Mouse (Mus musculus): Measurements from ENCODE around the gene Zic5. TPM values are rescaled to one million over a fixed set of nuclear protein-coding genes. Genes with fewer than 3 reads are reported as not detected.

Zic5 gene
- total RNA-seq, 1 experiment = 15.2 TPM

- in situ Hi-C loops (cut with MboI; ENCODE audit: low sequenced_read_pairs in 2 of 2, unreplicated experiment in 2 of 2) = no loop called here
- Histone ChIP-seq H3K9me3 (ENCODE audit: control insufficient read depth, insufficient read depth, low read depth, low read length) (no peaks in the 10 kb centered on the region), H3K27ac (ENCODE audit: insufficient read depth, low read depth, low read length, poor library complexity, severe bottlenecking) (no peak overlapping the region), H3K36me3 (ENCODE audit: control insufficient read depth, insufficient read depth, low read length, poor library complexity, severe bottlenecking) (no peaks in the 10 kb centered on the region), H3K4me3 (ENCODE audit: insufficient read depth in 1 of 2, low read depth in 1 of 2, low read length in 2 of 2, poor library complexity in 1 of 2, severe bottlenecking in 1 of 2) (no peak overlapping the region), H3K9ac (ENCODE audit: insufficient read depth, low read depth, low read length, poor library complexity, severe bottlenecking) (no peak overlapping the region), H3K4me1 (ENCODE audit: control insufficient read depth in 2 of 2, insufficient read depth in 2 of 2, low read length in 2 of 2, poor library complexity in 1 of 2) (peaks cover 0 to 8% of the 10 kb centered on the region in 2 experiments; a peak in 1 of 4 replicates)
- no peak for DNase-seq (ENCODE audit: low read depth, low spot score)
- no peak for TF ChIP-seq MAFK (IDR thresholded peaks at IDR 0.05; ENCODE audit: insufficient read depth, low read depth, low read length)
- TF ChIP-seq ZNF384 (IDR thresholded peaks at IDR 0.05; ENCODE audit: low read depth, low read length) = no peak
- no peak for TF ChIP-seq HCFC1 (IDR thresholded peaks at IDR 0.05; ENCODE audit: borderline replicate concordance, insufficient read depth, low read length)
- no peak for TF ChIP-seq ZC3H11A (IDR thresholded peaks at IDR 0.05; ENCODE audit: borderline replicate concordance, low read depth, low read length)
- no peak for TF ChIP-seq CHD2 (IDR thresholded peaks at IDR 0.05; ENCODE audit: low read depth, low read length)
Measured at GRCm38 (mm10) chr14:122484844-122485551, 19.5 kb upstream of the Zic5 start.

GRCm38 (mm10) chr14:122484458-122484843, 19.0 kb upstream of the Zic5 start:
- Histone ChIP-seq H3K4me3 (ENCODE audit: insufficient read depth in 1 of 2, low read depth in 1 of 2, low read length in 2 of 2, poor library complexity in 1 of 2, severe bottlenecking in 1 of 2) (no peak overlapping the region), H3K4me1 (ENCODE audit: control insufficient read depth in 2 of 2, insufficient read depth in 2 of 2, low read length in 2 of 2, poor library complexity in 1 of 2) (peaks cover 0 to 8% of the 10 kb centered on the region in 2 experiments; a peak in 1 of 4 replicates), H3K27ac (ENCODE audit: insufficient read depth, low read depth, low read length, poor library complexity, severe bottlenecking) (no peak overlapping the region), H3K9me3 (ENCODE audit: control insufficient read depth, insufficient read depth, low read depth, low read length) (no peaks in the 10 kb centered on the region), H3K36me3 (ENCODE audit: control insufficient read depth, insufficient read depth, low read length, poor library complexity, severe bottlenecking) (no peaks in the 10 kb centered on the region), H3K9ac (ENCODE audit: insufficient read depth, low read depth, low read length, poor library complexity, severe bottlenecking) (no peak overlapping the region)
- TF ChIP-seq MAFK (IDR thresholded peaks at IDR 0.05; ENCODE audit: insufficient read depth, low read depth, low read length) (no peak), CHD2 (IDR thresholded peaks at IDR 0.05; ENCODE audit: low read depth, low read length) (no peak), ZC3H11A (IDR thresholded peaks at IDR 0.05; ENCODE audit: borderline replicate concordance, low read depth, low read length) (no peak), HCFC1 (IDR thresholded peaks at IDR 0.05; ENCODE audit: borderline replicate concordance, insufficient read depth, low read length) (no peak)
- DNase-seq (ENCODE audit: low read depth, low spot score) = no peak
- in situ Hi-C loops (cut with MboI; ENCODE audit: low sequenced_read_pairs in 2 of 2, unreplicated experiment in 2 of 2) = no loop called here

DNA sequence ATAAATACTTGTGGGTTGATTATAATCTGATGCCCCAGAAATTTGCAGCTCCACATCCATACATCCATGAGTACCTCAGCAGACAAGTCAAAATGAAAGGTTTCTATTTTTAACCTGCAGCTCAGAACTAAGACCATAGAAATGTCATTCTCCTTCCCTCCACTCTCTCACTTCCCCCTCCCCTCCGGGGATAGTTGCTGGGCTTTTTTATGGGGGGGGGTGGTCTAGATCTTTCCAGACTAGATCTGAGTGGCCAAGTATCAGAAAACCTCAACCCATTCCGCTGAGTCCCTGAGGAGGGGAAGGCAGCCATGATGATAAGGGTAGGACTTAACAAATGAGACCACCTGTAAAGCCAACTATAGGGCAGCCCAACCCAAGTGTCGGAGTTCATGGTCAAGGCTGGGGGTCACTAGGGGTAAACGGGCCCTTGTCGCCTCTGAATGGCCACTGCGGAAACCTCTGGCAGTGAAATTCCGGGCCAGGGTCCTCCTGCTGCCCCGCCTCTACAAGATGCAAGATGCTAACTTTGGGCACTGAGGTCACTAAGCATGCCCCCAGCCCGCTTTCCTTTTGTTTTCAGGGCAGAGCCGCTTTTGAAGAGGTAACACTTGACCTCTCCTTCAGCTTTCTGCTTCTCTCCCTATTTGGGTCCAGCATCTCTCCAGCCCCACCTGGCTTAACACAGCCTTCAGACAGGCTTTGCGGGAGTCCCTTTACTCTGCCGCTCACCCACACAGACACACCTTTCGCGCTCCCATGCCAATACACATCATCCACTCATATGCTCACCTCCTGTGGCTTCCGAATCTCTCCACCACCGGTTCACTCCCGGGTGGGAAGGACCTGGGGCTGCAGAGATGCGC, 18.3 kb upstream of the Zic5 start:
- no peak overlapping the region for H3K27ac ChIP-seq (ENCODE audit: insufficient read depth, low read depth, low read length, poor library complexity, severe bottlenecking)
- no peak overlapping the region for H3K9ac ChIP-seq (ENCODE audit: insufficient read depth, low read depth, low read length, poor library complexity, severe bottlenecking)
- no peak overlapping the region for H3K4me3 ChIP-seq (ENCODE audit: insufficient read depth in 1 of 2, low read depth in 1 of 2, low read length in 2 of 2, poor library complexity in 1 of 2, severe bottlenecking in 1 of 2)
- no peak for TF ChIP-seq HCFC1 (IDR thresholded peaks at IDR 0.05; ENCODE audit: borderline replicate concordance, insufficient read depth, low read length)
- TF ChIP-seq ZNF384 (IDR thresholded peaks at IDR 0.05; ENCODE audit: low read depth, low read length) = no peak
- TF ChIP-seq MAFK (IDR thresholded peaks at IDR 0.05; ENCODE audit: insufficient read depth, low read depth, low read length) = no peak
- TF ChIP-seq ZC3H11A (IDR thresholded peaks at IDR 0.05; ENCODE audit: borderline replicate concordance, low read depth, low read length) = no peak
- DNase-seq (ENCODE audit: low read depth, low spot score) = no peak
- in situ Hi-C loops (cut with MboI; ENCODE audit: low sequenced_read_pairs in 2 of 2, unreplicated experiment in 2 of 2) = no loop called here
- H3K36me3 ChIP-seq (ENCODE audit: control insufficient read depth, insufficient read depth, low read length, poor library complexity, severe bottlenecking) = peaks cover 1% of the 10 kb centered on the region
- H3K4me1 ChIP-seq (ENCODE audit: control insufficient read depth in 2 of 2, insufficient read depth in 2 of 2, low read length in 2 of 2, poor library complexity in 1 of 2) = peaks cover 0 to 8% of the 10 kb centered on the region in 2 experiments; a peak in 1 of 4 replicates
- H3K9me3 ChIP-seq (ENCODE audit: control insufficient read depth, insufficient read depth, low read depth, low read length) = no peaks in the 10 kb centered on the region

DNA sequence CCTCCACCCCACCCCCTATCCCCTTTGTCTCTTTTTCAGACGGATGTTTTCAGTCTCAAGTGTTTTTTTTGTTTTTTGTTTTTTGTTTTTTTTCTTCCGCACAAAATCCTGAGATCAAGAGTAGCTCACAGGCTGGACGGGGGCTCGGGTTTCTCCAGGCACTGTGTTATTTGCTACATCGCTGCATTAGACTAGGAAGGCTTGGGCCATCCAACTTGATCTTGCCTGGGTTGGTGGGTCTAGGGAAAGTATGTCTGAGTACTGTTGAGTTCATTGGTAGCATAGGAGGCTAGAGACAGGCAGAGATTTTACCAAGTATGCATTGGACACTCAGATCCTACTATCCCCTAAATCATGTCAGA, 17.5 kb upstream of the Zic5 start:
- TF ChIP-seq CHD2 (IDR thresholded peaks at IDR 0.05; ENCODE audit: low read depth, low read length) (no peak), HCFC1 (IDR thresholded peaks at IDR 0.05; ENCODE audit: borderline replicate concordance, insufficient read depth, low read length) (no peak), ZC3H11A (IDR thresholded peaks at IDR 0.05; ENCODE audit: borderline replicate concordance, low read depth, low read length) (no peak), MAFK (IDR thresholded peaks at IDR 0.05; ENCODE audit: insufficient read depth, low read depth, low read length) (no peak), ZNF384 (IDR thresholded peaks at IDR 0.05; ENCODE audit: low read depth, low read length) (no peak)
- Histone ChIP-seq H3K27ac (ENCODE audit: insufficient read depth, low read depth, low read length, poor library complexity, severe bottlenecking) (no peak overlapping the region), H3K9ac (ENCODE audit: insufficient read depth, low read depth, low read length, poor library complexity, severe bottlenecking) (no peak overlapping the region), H3K4me3 (ENCODE audit: insufficient read depth in 1 of 2, low read depth in 1 of 2, low read length in 2 of 2, poor library complexity in 1 of 2, severe bottlenecking in 1 of 2) (no peak overlapping the region; a peak in 1 of 4 replicates), H3K4me1 (ENCODE audit: control insufficient read depth in 2 of 2, insufficient read depth in 2 of 2, low read length in 2 of 2, poor library complexity in 1 of 2) (peaks cover 0 to 8% of the 10 kb centered on the region in 2 experiments; a peak in 2 of 4 replicates), H3K9me3 (ENCODE audit: control insufficient read depth, insufficient read depth, low read depth, low read length) (no peaks in the 10 kb centered on the region), H3K36me3 (ENCODE audit: control insufficient read depth, insufficient read depth, low read length, poor library complexity, severe bottlenecking) (peaks cover 6% of the 10 kb centered on the region)
- in situ Hi-C loops (cut with MboI; ENCODE audit: low sequenced_read_pairs in 2 of 2, unreplicated experiment in 2 of 2) = no loop called here
- no peak for DNase-seq (ENCODE audit: low read depth, low spot score)
